Mouse (Mus musculus): ENCODE measurements around the gene Kcnip1.

Kcnip1 gene

GRCm38 (mm10) chr11:33937641-33938040, 55.3 kb downstream of the Kcnip1 start:
- no peak for DNase-seq

- no peak for DNase-seq
Observed at GRCm38 (mm10) chr11:33934286-33934685, 58.7 kb downstream of the Kcnip1 start.

GRCm38 (mm10) chr11:33932386-33933111, 60.4 kb downstream of the Kcnip1 start:
- no peak for DNase-seq

- DNase-seq, result peak; percentile 33
Observed at GRCm38 (mm10) chr11:33931836-33932385, 61.0 kb downstream of the Kcnip1 start.

DNA sequence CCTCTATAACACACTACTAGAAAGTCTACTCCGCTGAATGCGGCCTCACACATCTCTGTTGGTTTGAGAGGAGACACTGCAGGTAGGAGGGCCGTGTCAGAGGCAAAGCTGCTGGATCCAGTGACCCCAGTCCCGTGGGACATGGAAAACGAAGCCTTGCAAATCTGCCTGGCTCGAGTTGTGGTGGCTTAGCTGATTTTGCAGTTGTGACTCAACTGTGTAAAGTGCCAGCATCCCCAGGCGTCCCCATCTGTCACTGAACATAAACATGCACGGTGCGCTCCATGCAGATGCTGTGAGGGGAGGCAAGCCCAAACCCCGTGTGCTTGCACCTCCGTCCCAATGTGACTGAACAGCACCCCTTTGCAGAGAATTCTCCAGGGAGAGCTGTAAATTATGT, 63.5 kb downstream of the Kcnip1 start:
- DNase-seq, result no peak

DNA sequence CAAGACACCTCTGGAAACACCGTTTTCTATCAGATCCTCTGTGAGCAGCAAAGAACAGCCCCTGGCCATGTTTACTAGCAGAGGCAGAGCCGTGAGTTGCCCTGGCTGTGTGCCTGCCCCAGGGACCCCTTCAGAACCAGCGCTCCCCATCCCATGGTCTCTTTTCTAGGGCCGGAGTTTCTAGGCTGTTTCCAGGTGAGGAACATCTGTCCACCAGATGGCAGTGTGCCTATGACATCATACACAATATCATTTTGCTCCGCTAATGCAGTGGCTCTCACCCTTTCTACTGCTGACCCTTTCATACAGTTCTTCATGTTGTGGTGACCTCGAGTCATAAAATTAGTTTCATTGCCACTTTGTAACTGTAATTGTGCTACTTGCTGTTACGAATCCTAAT, 64.3 kb downstream of the Kcnip1 start:
- peak; percentile 20 for DNase-seq

DNA sequence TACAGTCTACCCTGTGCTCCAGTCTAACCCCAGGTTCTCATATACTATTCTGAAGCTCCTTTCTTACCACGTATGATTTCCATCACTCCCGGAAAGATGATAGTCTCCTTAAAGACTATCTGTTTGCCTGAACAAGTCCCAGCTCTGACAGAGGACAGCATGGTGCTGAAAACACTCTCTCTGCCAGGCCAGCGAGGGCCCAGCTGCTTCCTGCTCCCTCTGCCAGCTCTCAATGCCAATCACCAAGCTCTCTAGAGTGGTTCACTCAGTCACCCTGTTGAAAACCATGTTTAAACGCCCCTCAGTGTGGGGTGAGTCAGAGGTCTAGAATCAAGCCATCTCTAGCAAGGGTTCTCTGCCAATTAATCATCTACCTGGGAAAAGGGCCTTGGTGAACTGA, 65.1 kb downstream of the Kcnip1 start:
- no peak for DNase-seq

DNA sequence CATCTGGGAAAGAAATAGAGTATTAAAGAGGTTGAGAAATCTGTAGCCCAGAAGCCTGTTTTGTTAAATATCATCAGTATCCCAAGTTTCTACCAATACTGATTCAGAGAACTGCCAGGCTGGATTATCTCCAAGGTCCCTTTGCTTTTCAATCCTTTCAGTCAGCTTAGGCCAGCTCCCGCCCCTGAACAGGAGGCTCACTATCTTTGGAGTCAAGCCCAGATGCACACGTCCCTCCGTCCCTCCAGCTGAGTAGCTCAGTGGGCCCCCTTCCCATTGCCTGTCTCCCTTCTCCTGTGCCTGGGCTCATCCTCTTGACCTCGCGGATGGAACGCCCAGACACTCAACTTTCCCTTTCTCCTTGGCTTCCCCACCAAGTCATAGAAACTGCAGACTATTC, 65.6 kb downstream of the Kcnip1 start:
- no peak for DNase-seq

DNA sequence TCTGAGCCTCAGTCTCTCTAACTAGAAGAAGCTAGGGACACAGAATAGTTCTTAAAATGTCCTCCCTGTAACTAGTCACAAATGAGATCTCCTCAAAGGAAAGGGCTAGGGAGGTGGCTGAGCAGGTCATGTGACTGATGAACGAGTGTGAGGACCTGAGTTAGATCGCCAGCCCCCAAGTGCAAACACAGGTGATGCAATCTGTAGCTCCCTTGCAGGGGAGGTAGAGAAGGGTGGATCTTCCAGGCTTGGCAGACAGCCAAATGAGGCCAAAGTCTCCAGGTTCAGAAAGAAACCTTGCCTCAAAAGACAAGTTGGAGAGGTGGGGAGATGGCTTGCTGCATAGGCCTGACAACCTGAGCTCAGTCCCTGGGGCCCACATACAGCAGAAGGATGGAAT, 66.4 kb downstream of the Kcnip1 start:
- DNase-seq, result no peak

- DNase-seq, result no peak
Observed at GRCm38 (mm10) chr11:33925778-33926177, 67.2 kb downstream of the Kcnip1 start.

GRCm38 (mm10) chr11:33923031-33923430, 69.9 kb downstream of the Kcnip1 start:
- no peak for DNase-seq

- peak; percentile 14 for DNase-seq
Observed at GRCm38 (mm10) chr11:33921451-33921850, 71.5 kb downstream of the Kcnip1 start.

DNA sequence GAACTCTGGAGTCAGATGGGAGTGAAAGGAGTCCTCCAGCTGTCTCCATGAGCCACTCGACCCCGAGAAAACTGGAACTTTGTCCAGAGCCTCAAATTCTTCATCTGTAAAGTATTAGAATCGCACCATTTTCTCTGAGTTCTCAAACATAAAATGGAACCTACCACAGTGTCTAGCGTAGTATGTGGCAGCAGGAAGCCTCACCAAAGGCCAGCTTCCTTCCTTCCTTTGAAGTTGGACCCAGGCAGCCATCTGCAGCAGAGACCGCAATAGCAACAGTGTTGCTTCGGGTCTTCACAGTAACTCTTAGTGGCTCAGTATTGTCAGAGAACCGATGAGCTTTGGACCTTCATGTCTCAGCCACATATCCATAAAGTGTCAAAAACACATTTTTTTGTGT, 73.1 kb downstream of the Kcnip1 start:
- no peak for DNase-seq

- no peak for DNase-seq
Observed at GRCm38 (mm10) chr11:33918424-33918823, 74.5 kb downstream of the Kcnip1 start.

DNA sequence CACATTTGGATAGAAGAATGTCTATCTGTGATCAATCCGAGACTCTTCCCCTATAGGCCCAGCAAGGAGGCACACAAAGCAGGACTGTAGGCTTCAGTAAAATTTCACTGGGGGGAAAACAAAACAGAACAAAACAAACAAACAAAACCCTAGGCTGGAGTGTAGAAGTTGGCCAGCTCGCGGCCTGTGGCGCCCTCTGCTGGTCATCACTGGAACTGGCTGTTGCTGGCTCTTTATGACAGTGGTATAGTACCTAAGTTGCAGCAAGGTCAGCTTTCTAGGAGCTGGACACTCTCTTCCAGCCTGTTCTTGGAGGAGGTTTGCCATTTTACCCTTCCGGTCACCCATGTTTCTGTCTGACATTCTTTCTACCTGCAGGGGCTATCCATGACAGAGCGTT, 75.4 kb downstream of the Kcnip1 start:
- DNase-seq, result peak; percentile 68

GRCm38 (mm10) chr11:33914216-33914615, 78.7 kb downstream of the Kcnip1 start:
- no peak for DNase-seq

DNA sequence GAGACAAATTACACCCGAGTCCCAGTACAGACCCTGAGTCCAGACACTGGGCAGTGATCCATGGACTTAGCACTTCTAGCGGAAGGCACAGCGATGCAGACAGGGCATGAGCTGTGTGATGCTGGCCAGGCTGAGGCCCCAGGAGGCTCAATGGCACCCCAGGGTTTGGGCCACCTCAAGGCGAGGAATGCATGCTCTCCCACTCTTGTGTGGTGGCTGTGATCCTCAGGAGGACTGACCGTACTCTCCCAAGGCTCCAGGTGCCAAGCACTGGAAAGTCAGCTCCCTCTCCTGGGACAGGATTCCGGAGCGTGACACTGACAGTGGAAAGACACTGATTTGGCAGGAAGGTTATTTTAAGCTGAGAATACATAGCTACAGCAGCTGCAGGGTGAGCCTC, 79.9 kb downstream of the Kcnip1 start:
- DNase-seq, result no peak

DNA sequence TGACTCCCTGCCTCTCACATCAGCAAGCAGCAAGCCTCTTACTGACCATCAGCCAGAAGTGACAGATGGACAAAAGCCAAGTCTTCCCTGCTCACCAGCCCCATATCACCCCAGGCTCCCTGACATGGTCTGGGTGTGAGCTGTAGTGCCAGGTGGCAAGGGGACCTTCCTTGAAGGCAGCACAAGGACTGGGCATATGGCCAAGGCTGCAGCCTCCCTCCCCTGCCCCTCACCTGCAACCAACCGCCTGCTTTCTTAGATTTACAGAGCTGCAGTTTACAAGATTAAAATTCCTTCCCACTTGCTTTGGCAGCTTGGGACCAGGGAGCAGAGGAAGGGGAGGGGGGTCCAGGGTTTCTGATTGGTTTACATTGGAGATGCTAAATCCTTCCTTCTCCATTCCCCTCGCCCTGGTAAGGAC, 80.8 kb downstream of the Kcnip1 start:
- DNase-seq, result no peak

GRCm38 (mm10) chr11:33910982-33911381, 82.0 kb downstream of the Kcnip1 start:
- DNase-seq, result no peak

GRCm38 (mm10) chr11:33908360-33909175, 84.4 kb downstream of the Kcnip1 start:
- DNase-seq, result no peak

- no peak for DNase-seq
Observed at GRCm38 (mm10) chr11:33903494-33903893, 89.5 kb downstream of the Kcnip1 start.

DNA sequence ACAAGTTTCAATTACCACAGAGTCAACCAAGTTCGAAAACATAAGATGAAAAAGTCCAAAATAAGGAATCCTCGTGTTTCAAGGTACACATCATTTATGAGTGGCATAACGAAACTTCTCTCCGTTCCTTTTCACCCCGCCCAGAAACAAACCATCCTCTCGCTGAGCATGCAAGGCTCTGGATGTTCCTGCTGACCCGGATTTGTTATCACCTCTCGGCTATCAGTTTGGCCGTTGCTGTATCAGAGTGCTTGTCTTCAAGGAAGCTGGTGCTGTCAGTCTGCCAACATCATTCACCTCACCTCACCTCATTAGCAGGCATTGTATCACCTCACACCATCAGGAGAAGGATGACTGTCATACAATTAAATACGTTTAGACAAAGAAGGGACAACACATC, 90.6 kb downstream of the Kcnip1 start:
- DNase-seq, result no peak

- DNase-seq, result no peak
Observed at GRCm38 (mm10) chr11:33901783-33902182, 91.2 kb downstream of the Kcnip1 start.

GRCm38 (mm10) chr11:33891084-33891483, 101.9 kb downstream of the Kcnip1 start:
- no peak for DNase-seq

All from kidney, adult 18-20 months (tissue).